11 mouse cellular contexts compared by ENCODE assay signal in genomic region chr11:87710262-87710615, GRCm38 (mm10). TPM values are rescaled to one million over a fixed set of nuclear protein-coding genes. Genes with fewer than 3 reads are reported as not detected.
A peak's percentile ranks its signal among the peaks of the same experiment; 100 is the strongest.
DNase-seq lines count a peak whose midpoint lies in the region; ATAC-seq and TF ChIP-seq lines count a peak whose summit lies in the region.
"Had no signal": no experiment of that assay in that cellular context is flagged by ENCODE, and none has a peak within 500 bp of the region (broad histone marks: within the 10 kb centered on the region; RNA-seq: fewer than 3 reads in every experiment).

No protein-coding gene starts in this region.

- peaks cover 21% of the 10 kb centered on the region for H3K4me1 ChIP-seq in kidney, embryonic 16.5 days (ENCODE audit: insufficient read depth, low read length)
- H3K4me1 ChIP-seq in forebrain, embryonic 12.5 days = peaks cover 18% of the 10 kb centered on the region
- peaks cover 19% of the 10 kb centered on the region for H3K4me1 ChIP-seq in limb, embryonic 13.5 days
- peaks cover 7% of the 10 kb centered on the region for H3K4me1 ChIP-seq in olfactory bulb, adult 2 months (ENCODE audit: control insufficient read depth, insufficient read depth, low read length)

- no peak for TF ChIP-seq POLR2A in olfactory bulb, adult 2 months (IDR thresholded peaks at IDR 0.05; ENCODE audit: insufficient read depth, low read depth, low read length)

- H3K27ac ChIP-seq in kidney, embryonic 16.5 days (ENCODE audit: low read length) = peak overlapping the region; percentile 90
- no peak overlapping the region for H3K27ac ChIP-seq in forebrain, embryonic 12.5 days
- no peak overlapping the region for H3K27ac ChIP-seq in limb, embryonic 13.5 days
- H3K27ac ChIP-seq in olfactory bulb, adult 2 months (ENCODE audit: insufficient read depth, low read depth, low read length) = no peak overlapping the region
- H3K27ac ChIP-seq: macrophage had no signal

- WGBS in kidney, embryonic 16.5 days = 43% methylated on average over 7 of the region's 7 CpGs
- WGBS in forebrain, embryonic 12.5 days = 50% methylated on average over 7 of the region's 7 CpGs
- 41% methylated on average over 7 of the region's 7 CpGs for WGBS in limb, embryonic 13.5 days
- WGBS in olfactory bulb, adult 2 months = 57% methylated on average over 7 of the region's 7 CpGs

- TF ChIP-seq CTCF in olfactory bulb, adult 2 months (IDR thresholded peaks at IDR 0.05; ENCODE audit: insufficient read depth, low read depth, low read length) = no peak

- H3K4me3 ChIP-seq in kidney, embryonic 16.5 days (ENCODE audit: low read length) = peak overlapping the region; percentile 39
- H3K4me3 ChIP-seq in forebrain, embryonic 12.5 days (replicated peaks) = 0 out of 2 replicates have a peak overlapping the region, but pooled peaks have one; percentile 3
- H3K4me3 ChIP-seq in limb, embryonic 13.5 days = peak overlapping the region; percentile 40
- peak overlapping the region; percentile 6; the same call in 1 of the 2 replicates for H3K4me3 ChIP-seq in olfactory bulb, adult 2 months (ENCODE audit: insufficient read depth, low read depth, low read length)

- H3K9ac ChIP-seq in kidney, embryonic 16.5 days (replicated peaks; ENCODE audit: low read length) = peak overlapping the region; percentile 58
- 0 out of 2 replicates have a peak overlapping the region, but pooled peaks have one; percentile 9 for H3K9ac ChIP-seq in forebrain, embryonic 12.5 days
- peak overlapping the region; percentile 53 for H3K9ac ChIP-seq in limb, embryonic 13.5 days

- no peaks in the 10 kb centered on the region for H3K9me3 ChIP-seq in kidney, embryonic 16.5 days (ENCODE audit: low read length)
- no peaks in the 10 kb centered on the region for H3K9me3 ChIP-seq in forebrain, embryonic 12.5 days
- H3K9me3 ChIP-seq in limb, embryonic 13.5 days = no peaks in the 10 kb centered on the region

- peak; percentile 42; the same call in 1 of the 2 replicates for ATAC-seq in kidney, embryonic 16.5 days (ENCODE audit: low FRiP score, low TSS enrichment)
- ATAC-seq in forebrain, embryonic 12.5 days (ENCODE audit: low FRiP score) = no peak
- no peak; the same call in 1 of the 2 replicates for ATAC-seq in limb, embryonic 13.5 days (ENCODE audit: low FRiP score, low read depth)

- H3K36me3 ChIP-seq in kidney, embryonic 16.5 days (ENCODE audit: insufficient read depth, low read length) = no peaks in the 10 kb centered on the region
- no peaks in the 10 kb centered on the region for H3K36me3 ChIP-seq in forebrain, embryonic 12.5 days (replicated peaks)
- no peaks in the 10 kb centered on the region for H3K36me3 ChIP-seq in limb, embryonic 13.5 days

- no peak for DNase-seq in kidney, adult 8-10 months
- DNase-seq in urinary bladder, postnatal 14 days (ENCODE audit: low spot score) = no peak
- no peak for DNase-seq in adrenal gland, adult 2 months
- no peak for DNase-seq in kidney, adult 18-20 months
- DNase-seq: cerebellum, adult 11-12 months; gastrocnemius, postnatal 36 days had no signal

- peaks cover 6% of the 10 kb centered on the region; the same call in 1 of the 2 replicates for H3K27me3 ChIP-seq in kidney, embryonic 16.5 days (ENCODE audit: insufficient read depth, low read length)
- H3K27me3 ChIP-seq in forebrain, embryonic 12.5 days = peaks cover 37% of the 10 kb centered on the region
- H3K27me3 ChIP-seq in limb, embryonic 13.5 days = 0 out of 2 replicates have a peak, but pooled peaks cover 4% of the 10 kb centered on the region

- H3K4me2 ChIP-seq in kidney, embryonic 16.5 days (replicated peaks; ENCODE audit: low read depth, low read length) = peak overlapping the region; percentile 55
- H3K4me2 ChIP-seq in forebrain, embryonic 12.5 days = peak overlapping the region; percentile 39
- H3K4me2 ChIP-seq in limb, embryonic 13.5 days (replicated peaks) = peak overlapping the region; percentile 70

RNA-seq across cellular contexts. Expression of gene Supt4a, which starts 27.1 kb away (rescaled TPM):
- 156 and 161 TPM in 2 replicates for polyA plus RNA-seq in kidney, embryonic 16.5 days (2015; fragmentation: Nextera tagmentation; extraction: Ambion mirVana)
- polyA plus RNA-seq in forebrain, embryonic 12.5 days (2016; fragmentation: Nextera tagmentation; extraction: Ambion mirVana) = 118 and 137 TPM in 2 replicates
- 159 and 167 TPM in 2 replicates for polyA plus RNA-seq in limb, embryonic 13.5 days (2015; fragmentation: Nextera tagmentation; extraction: Ambion mirVana)
- polyA plus RNA-seq in olfactory bulb, adult 2 months (2012; ENCODE audit: insufficient read depth, insufficient read length, low replicate concordance, missing spikeins) = not detected in 2 replicates
- 10 to 100 TPM; 43.3 to 74.3 TPM for total RNA-seq in adrenal gland, adult 2 months (2021)
- 18.5 and 21.4 TPM in 2 replicates for polyA plus RNA-seq in adrenal gland, adult 2 months (2012; rRNA removed)

RNA-seq across cellular contexts. Expression of gene Rnf43, which starts 47.7 kb away (rescaled TPM):
- polyA plus RNA-seq in kidney, embryonic 16.5 days (2015; fragmentation: Nextera tagmentation; extraction: Ambion mirVana) = 7.2 and 8.0 TPM in 2 replicates
- polyA plus RNA-seq in forebrain, embryonic 12.5 days (2016; fragmentation: Nextera tagmentation; extraction: Ambion mirVana) = 1.4 and 1.8 TPM in 2 replicates
- 3.2 and 4.2 TPM in 2 replicates for polyA plus RNA-seq in limb, embryonic 13.5 days (2015; fragmentation: Nextera tagmentation; extraction: Ambion mirVana)
- not detected in 2 replicates for polyA plus RNA-seq in olfactory bulb, adult 2 months (2012; ENCODE audit: insufficient read depth, insufficient read length, low replicate concordance, missing spikeins)
- 1 to 10 TPM; 3.8 to 7.8 TPM for total RNA-seq in adrenal gland, adult 2 months (2021)
- 5.3 and 6.4 TPM in 2 replicates for polyA plus RNA-seq in adrenal gland, adult 2 months (2012; rRNA removed)

RNA-seq across cellular contexts. Expression of gene Tspoap1, which starts 50.1 kb away (rescaled TPM):
- polyA plus RNA-seq in kidney, embryonic 16.5 days (2015; fragmentation: Nextera tagmentation; extraction: Ambion mirVana) = 4.7 and 5.6 TPM in 2 replicates
- polyA plus RNA-seq in forebrain, embryonic 12.5 days (2016; fragmentation: Nextera tagmentation; extraction: Ambion mirVana) = 33.0 and 35.1 TPM in 2 replicates
- 2.3 and 2.7 TPM in 2 replicates for polyA plus RNA-seq in limb, embryonic 13.5 days (2015; fragmentation: Nextera tagmentation; extraction: Ambion mirVana)
- polyA plus RNA-seq in olfactory bulb, adult 2 months (2012; ENCODE audit: insufficient read depth, insufficient read length, low replicate concordance, missing spikeins) = not detected in 2 replicates
- 1 to 10 TPM; 3.3 to 4.6 TPM for total RNA-seq in adrenal gland, adult 2 months (2021)
- 6.6 and 9.7 TPM in 2 replicates for polyA plus RNA-seq in adrenal gland, adult 2 months (2012; rRNA removed)

Comparison
In these comparisons a context has a peak if more than half of its experiments do, and no peak if none do; other contexts are left out.
1. RNA of gene Supt4a, which starts 27.1 kb away (polyA plus RNA-seq): 156 to 161 TPM in kidney, embryonic 16.5 days, 159 to 167 TPM in limb, embryonic 13.5 days, 118 to 137 TPM in forebrain, embryonic 12.5 days and 18.5 to 21.4 TPM in adrenal gland, adult 2 months; not detected in olfactory bulb, adult 2 months; every median in the first group is over 10 times any median in the second.
2. Peak in every context shown above with its lines, with median percentiles within 50 percentile points of each other: H3K4me2 ChIP-seq, H3K4me3 ChIP-seq and H3K9ac ChIP-seq.